Mouse (Mus musculus): Measurements from ENCODE around the gene Sash1.

Sash1 gene

GRCm38 (mm10) chr10:8856942-8857341 lies 28.9 kb downstream of the Sash1 start:
- no peak for DNase-seq (ENCODE audit: low read depth in 2 of 2, low spot score in 2 of 2)

DNA sequence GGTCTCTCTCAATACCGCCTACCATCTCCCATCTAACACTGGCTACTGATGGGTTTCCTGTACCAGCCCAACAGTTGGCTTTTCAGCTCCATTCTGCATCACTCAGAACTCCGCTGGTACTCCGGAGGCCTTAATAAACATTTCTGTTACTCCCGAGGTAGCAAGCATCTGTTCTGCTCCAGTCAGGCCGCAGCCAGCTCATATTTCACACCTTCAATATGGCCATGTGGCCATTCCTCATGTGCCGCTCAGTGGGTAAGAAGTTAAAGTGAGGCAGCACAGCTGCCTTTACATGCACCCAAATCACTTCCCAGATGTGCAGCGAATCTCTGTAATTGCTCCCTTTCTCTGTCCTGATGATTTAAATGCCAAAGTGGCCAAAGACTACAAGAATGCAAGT lies 32.5 kb downstream of the Sash1 start:
- DNase-seq (ENCODE audit: low read depth in 2 of 2, low spot score in 2 of 2): no peak

DNA sequence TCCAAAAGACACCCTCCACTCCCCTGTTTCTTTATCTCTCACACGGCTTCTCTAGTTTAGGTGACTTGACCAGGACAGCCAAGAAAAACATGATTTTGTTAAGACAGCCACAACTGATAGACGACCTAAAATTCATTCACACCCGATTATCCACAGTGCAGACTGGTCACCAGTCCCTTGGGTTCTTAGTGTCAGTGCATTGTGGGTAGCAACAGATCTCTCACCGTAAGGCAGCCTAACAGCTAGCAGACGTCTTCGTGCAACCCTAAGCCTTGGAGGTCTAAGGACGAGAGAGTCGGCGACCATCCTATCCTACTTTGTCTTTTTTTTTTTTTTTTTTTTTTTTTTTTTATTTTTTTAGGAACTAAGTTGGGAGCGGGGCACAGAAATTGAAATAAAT lies 34.2 kb downstream of the Sash1 start:
- no peak for DNase-seq (ENCODE audit: low read depth in 2 of 2, low spot score in 2 of 2)

DNA sequence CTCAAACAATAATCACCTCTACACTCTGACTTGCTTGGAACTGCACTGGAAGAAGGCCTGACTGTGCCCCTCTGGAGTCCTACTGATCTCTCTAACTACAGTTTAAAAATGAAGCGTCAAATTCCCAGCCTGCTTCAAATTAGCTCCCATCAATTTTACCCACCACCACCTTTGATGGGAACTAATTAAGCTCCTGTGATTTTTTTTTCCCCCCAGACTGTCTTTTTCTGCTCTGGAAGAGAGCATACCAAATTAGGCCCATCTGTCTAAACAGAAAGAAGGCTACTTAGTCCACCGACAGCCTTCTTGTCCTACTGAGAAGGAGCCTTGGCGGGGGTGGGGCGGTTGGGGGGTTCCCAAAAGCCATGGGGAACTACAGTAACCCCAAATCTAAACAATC lies 37.9 kb downstream of the Sash1 start:
- no peak for DNase-seq (ENCODE audit: low read depth in 2 of 2, low spot score in 2 of 2)

DNA sequence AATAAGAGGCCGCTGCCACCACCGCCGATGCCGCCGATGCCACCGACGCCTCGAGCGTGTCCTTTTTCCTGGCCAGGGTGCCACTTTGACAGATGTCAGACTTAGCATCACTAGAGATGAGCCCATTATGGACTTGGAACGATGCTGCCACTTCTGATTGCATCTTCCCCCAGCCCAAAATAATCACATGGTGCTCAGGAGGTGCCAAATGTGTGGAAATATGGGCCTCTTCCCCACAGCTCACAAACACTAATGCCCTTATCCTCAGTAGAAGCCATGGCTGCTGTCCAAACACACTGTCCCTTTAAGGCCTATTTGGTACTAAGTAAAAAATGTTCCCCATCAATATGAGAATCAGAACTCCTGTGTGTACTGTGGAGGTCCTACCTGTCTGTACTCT lies 39.6 kb downstream of the Sash1 start:
- no peak for DNase-seq (ENCODE audit: low read depth in 2 of 2, low spot score in 2 of 2)

- DNase-seq (ENCODE audit: low read depth in 2 of 2, low spot score in 2 of 2): no peak
Observed at GRCm38 (mm10) chr10:8845230-8845770, 40.6 kb downstream of the Sash1 start.

- no peak for DNase-seq (ENCODE audit: low read depth in 2 of 2, low spot score in 2 of 2)
Observed at GRCm38 (mm10) chr10:8839956-8840355, 45.9 kb downstream of the Sash1 start.

GRCm38 (mm10) chr10:8833816-8834464 lies 51.9 kb downstream of the Sash1 start:
- no peak for DNase-seq (ENCODE audit: low read depth in 2 of 2, low spot score in 2 of 2)

DNA sequence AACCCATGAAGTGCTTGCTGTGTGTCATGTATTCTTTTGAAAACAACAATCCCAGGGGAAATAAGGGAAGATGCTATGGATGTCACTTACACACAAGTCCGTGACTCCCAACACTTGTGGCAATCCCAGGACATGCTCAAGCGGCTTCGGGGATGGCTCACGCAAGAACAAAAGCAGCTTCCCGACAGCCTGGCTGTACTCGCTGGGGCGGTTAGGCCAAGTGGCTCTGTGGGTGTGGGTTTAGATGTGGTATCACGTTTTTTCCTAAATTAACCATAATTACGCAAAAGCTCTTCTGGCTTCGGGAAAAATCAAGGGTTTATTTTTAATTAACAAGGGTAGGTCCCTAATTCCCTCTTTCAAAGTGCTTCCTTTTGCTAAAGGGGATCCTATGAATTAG lies 59.6 kb downstream of the Sash1 start:
- DNase-seq (ENCODE audit: low read depth in 2 of 2, low spot score in 2 of 2): no peak

GRCm38 (mm10) chr10:8825874-8826273 lies 60.0 kb downstream of the Sash1 start:
- no peak for DNase-seq (ENCODE audit: low read depth in 2 of 2, low spot score in 2 of 2)

- no peak for DNase-seq (ENCODE audit: low read depth in 2 of 2, low spot score in 2 of 2)
Observed at GRCm38 (mm10) chr10:8818066-8818465, 67.8 kb downstream of the Sash1 start.

DNA sequence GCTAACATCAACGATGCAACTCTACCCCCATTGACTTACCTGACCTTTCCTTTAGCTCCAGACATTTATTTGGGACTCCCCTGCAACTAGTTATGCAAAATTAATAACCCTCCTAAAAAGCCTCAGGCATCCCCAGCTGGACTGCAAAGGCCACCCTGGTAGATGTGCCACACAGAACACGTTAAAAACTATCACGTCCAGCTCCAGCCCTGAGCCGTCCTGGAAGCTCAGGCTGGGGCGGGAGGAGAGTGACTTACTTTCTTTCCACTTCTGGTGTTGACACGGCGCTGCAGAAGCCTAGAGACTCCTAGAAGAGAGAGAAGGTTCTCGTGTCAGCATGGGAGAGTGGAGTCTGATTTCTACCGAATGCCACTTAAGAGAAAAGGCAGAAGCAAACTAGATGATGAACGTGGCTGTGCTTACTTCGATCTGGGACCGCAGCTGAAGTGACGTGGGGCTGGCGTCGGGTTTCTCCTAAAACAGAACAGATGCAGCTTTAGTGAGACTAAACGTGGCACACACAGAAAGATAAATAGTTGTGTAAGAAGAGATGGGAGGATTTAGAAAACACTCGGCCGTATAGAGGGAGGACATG lies 71.8 kb downstream of the Sash1 start:
- no peak for DNase-seq (ENCODE audit: low read depth in 2 of 2, low spot score in 2 of 2)

- no peak for DNase-seq (ENCODE audit: low read depth in 2 of 2, low spot score in 2 of 2)
Observed at GRCm38 (mm10) chr10:8813259-8813658, 72.6 kb downstream of the Sash1 start.

DNA sequence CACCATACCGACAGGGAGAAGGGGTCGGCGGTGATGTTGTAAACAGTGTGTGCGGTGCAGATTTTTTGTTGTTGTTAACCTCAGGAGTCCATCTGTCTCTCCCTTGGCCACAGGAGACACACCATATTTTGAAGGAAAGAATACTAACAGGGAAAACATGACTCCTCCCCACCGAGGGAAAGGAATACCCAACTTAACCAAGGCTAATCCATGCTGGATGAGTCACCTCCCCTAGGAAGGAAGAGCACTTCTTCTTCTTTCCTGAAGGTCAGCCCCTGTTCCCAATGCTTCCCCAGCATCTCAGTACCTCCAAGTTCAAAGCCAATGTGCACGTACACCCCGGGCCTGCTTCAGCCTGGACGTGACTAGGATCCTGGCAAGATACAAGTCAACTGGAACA lies 73.1 kb downstream of the Sash1 start:
- no peak for DNase-seq (ENCODE audit: low read depth in 2 of 2, low spot score in 2 of 2)

DNA sequence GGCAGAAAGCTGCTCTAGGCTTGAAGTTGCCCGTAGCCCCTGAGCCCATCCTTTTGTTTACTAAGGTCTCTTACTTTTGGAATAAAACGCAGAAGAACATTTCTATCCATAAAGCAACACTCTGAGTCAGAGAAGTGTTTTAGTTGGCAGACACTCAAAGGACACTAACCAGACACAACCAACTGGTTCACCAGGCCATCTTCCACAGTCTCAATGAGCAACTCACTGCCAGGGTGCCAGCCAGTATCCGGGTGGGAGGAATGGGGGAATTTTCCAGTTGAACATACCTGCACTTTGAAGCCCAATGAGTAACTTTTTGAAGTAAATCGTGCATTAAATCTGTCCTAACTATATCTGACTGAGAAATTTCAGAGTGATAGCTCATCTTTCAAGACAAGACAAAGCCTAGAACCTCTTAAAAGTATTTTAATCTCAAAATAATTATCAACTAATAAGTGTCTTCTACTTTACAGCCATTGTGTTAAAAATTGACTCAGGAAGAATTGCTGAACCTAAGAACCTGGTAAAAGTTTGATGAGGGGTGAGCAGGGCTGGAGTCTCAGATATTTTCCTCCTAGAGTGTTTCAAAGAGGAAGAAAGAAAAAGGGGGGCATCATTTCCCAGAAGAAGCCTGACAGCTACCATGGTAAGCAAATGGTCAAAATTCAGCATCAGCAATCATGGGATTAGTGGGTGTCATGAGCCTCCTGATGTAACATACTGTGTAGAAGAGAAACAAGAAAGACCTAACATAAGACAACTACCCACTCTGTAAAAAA lies 74.4 kb downstream of the Sash1 start:
- DNase-seq (ENCODE audit: low read depth in 2 of 2, low spot score in 2 of 2): no peak

DNA sequence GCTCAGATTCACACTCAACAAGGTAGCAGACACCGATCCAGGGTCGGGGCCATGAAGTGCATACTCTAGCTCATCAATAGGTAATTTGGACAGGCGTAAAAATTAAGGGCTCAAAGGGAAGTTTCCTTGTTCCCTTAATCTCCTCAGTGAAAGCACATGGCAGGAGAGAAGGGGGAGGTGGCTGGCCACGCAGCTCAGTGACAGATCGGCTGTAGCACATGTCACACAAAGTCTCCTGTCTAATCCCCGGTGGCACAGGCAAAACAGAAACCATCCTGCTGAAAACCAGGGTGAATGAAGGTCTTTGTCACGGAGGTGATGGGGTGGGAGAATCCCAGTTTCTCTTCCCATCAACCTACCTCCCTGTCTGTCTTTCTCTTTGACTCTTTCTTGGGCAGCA lies 75.4 kb downstream of the Sash1 start:
- no peak for DNase-seq (ENCODE audit: low read depth in 2 of 2, low spot score in 2 of 2)

GRCm38 (mm10) chr10:8808383-8808782 lies 77.5 kb downstream of the Sash1 start:
- DNase-seq (ENCODE audit: low read depth in 2 of 2, low spot score in 2 of 2): no peak

DNA sequence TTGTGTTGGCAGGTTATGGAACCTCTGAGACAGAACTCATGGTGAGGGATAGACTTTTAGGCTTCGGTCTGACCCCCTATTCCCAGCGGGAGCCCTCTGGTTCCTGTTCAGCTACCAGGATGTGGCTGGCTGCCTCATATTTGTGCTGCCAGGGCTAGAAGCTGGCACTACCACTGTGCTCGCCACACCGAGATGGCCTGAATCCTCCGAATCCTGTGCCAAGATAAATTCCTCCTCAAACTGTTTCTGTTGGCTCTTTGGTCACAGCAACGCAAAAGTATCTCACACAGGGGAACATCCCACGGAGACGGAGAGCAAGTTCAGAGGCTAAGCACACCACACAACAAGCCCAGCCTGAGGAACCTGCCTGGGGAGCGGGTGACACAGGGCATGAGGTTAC lies 78.3 kb downstream of the Sash1 start:
- DNase-seq (ENCODE audit: low read depth in 2 of 2, low spot score in 2 of 2): no peak

DNA sequence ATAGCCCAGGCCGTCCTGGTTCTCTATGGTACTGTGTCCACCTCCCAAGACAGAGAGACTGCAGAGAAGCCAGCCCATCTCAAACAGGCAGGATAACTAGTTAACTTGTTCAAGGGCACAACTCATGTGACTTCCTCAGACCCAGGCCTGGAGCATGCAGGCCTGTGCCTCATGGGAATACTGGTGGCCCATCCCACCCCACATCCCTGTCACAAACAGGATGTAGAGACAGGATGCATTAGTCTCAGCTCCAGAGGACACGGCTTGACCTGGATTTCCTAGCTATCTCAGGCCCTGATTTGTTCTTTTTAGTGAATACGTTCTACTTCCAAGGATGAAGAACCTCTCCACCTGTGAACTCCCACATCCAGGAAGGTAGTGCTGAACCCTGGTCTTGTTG lies 80.5 kb downstream of the Sash1 start:
- no peak for DNase-seq (ENCODE audit: low read depth in 2 of 2, low spot score in 2 of 2)

DNA sequence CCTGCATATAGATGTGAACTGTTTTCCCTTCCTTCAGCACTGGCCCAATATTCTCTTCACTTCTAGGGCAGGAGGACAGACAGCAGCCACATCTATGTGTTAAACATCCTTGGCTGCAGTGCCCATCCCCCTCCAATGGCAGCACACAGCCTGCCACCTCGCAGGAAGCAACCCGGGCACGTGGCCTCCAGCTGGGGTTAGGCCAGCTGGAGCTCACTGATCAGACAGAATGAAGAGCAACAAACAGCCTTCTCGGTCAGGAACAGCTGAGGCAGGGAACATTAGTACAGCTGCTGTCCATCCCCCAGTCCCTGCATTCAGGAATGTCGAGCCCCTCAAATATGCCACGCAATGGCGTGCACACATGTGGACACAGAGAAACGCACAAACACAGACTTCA lies 81.6 kb downstream of the Sash1 start:
- DNase-seq (ENCODE audit: low read depth in 2 of 2, low spot score in 2 of 2): no peak

- DNase-seq (ENCODE audit: low read depth in 2 of 2, low spot score in 2 of 2): no peak
Observed at GRCm38 (mm10) chr10:8801719-8802347, 84.0 kb downstream of the Sash1 start.

GRCm38 (mm10) chr10:8801139-8801613 lies 84.7 kb downstream of the Sash1 start:
- DNase-seq (ENCODE audit: low read depth in 2 of 2, low spot score in 2 of 2): no peak
